Mouse (Mus musculus): Measurements from ENCODE around the gene Nkx2-5. TPM values are rescaled to one million over a fixed set of nuclear protein-coding genes. Genes with fewer than 3 reads are reported as not detected.
A peak's percentile ranks its signal among the peaks of the same experiment; 100 is the strongest.

Gene Nkx2-5
- total RNA-seq, 2 experiments from 2014 or later = not detected

DNA sequence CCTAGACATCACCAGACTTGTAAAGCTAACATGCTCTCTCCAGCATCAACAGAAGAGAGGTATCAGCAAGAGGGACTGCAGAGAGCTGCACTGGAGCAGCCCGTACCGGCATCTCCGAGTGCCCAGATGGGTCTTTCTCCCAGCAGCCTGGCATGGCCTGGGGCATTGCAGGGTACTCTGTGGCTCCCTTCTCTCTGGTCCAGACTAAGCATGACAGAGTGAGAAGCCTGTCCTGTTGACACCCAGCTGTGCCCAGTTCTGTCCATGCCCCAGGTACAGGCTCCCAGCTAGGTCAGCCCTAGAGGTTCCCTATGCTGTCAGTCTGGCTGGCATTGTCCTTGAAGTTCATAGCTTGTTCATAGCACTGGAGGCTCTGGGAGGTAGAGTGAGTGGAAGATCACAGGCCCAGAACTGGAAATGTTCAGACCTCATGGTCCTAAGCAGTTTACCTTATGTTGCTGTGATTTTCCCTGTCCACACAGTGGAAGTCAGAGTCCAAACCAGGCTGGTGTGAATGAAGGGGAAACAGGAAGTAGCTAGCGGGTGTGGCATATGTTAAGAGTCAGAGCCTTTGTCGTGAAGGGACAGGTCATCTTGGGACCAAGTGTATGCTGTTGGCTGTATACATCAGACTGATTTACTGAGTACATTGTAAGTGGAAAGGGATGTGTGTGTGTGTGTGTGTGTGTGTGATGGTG lies 51.6 kb downstream of the Nkx2-5 start:
- intact Hi-C loops (cut with DNase I) = no loop called here
- DNase-seq (ENCODE audit: low spot score in 2 of 2) = no peak

DNA sequence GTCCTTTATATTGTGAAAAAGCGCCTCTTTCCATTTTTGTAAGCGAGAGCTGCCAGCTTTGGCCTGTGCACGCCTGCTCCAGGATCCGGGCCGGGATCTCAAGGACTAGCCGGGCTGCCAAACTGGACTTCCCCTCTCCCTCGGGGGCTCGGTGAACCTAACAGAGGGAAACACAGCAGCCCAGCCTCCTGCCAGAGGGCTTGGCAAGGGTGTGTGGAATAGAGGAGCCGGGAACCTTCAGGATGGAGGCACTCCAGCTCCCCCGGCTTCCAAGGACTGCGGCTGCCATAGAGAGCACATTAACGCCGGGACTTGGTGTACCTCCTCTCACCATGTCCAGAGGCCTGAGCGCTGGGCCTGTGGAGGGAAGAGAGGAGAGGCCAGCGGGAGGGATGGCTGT lies 52.7 kb downstream of the Nkx2-5 start:
- intact Hi-C loops (cut with DNase I) = no loop called here
- no peak for DNase-seq (ENCODE audit: low spot score in 2 of 2)

DNA sequence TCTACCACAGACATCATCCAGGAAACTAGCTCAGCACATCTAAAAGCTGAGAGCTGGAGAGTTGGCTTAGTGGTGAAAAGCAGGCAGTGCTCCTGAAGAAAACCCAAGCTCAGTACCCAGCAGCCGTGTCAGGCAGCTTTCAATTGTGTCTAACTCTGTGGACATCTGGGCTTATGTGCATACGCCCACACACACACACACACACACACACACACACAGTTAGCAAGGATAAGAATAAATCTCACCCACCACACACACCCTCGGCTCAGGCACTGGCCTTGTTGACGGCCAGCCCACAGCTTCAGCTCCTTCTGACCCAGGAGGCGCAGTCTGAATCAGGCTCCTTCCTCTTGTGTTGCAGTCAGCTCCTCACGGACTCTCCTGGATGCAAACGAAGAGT lies 53.2 kb downstream of the Nkx2-5 start:
- DNase-seq (ENCODE audit: low spot score in 2 of 2) = peak; percentile 40 to 81
- intact Hi-C loops (cut with DNase I) = no loop called here

DNA sequence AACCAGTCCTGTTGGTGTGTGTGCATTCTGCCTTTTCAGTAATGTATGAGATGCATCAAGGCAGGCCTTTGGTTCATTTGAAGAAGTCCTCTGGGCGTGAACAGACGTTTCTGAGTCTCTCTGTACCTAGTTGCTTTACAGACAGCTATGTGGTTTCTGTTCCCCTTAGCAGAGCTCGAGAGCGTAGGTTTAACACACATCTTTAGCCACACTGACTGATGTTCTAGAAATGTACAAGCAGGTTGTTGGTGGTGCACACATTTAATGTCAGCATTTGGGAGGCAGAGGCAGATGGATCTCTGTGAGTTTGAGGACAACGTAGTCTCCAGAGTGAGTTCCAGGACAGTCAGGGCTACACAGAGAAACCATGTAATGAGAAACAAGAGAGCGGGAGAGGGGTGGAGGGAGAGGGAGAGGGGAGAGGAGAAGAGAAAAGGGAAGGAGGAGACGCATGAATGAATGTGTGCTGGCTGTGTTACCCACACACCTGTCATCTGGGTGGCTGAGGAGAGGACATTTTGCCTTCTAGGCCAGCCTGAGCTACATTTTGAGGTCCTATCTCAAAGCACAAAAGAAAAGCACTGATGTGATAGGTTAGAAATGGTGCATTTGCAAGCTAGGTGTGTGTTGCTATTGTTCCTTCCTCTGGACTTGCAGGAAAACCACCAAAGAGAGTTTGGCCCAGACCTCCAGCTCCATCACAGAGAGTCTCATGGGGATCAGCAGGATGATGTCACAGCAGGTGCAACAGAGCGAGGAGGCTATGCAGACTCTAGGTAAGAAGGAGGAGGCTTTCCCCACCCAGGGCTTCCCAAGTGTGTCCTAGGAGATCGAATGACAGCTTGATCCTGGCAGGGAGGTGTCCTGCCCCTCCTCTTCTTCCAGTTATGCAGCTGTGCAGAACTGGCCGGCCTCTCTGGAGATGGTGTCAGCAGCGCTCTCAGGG lies 54.3 kb downstream of the Nkx2-5 start:
- intact Hi-C loops (cut with DNase I) = no loop called here
- no peak for DNase-seq (ENCODE audit: low spot score in 2 of 2)

DNA sequence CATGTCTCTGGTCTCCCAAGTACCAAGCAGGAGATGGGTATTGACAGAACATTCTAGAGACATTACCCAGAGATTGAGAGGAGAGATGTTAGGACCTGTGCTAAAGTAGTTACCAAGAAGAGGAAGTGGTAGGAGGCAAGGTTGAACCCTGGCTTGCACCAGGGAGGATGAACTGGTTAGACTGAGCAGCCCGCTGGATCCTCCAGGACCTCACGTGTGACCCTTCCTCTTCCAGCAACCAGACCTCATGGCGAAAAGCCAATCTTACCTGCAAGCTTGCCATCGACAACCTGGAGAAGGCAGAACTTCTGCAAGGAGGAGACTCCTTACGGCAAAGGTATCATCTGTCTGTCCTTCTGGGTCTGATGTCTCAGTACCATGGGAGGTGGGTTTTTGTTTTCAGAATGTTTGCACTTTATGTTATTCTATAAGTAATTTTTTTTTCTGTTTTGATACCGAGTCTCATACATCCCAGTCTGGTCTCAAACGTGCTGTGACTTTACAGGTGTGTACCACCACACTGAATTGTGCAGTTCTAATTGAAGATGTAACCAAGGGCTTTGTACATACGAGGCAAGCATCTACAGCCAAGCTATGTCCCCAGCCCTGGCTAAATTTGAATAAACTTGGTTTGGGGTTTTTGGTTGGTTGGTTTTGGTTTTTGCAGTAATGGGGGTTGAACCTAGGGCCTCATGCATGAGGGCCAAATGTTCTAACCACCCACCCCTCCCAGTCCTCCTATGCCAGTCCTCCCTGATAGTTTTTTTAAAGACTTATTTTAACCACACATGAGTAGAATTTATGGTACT lies 55.1 kb downstream of the Nkx2-5 start:
- intact Hi-C loops (cut with DNase I) = no loop called here
- no peak for DNase-seq (ENCODE audit: low spot score in 2 of 2)

DNA sequence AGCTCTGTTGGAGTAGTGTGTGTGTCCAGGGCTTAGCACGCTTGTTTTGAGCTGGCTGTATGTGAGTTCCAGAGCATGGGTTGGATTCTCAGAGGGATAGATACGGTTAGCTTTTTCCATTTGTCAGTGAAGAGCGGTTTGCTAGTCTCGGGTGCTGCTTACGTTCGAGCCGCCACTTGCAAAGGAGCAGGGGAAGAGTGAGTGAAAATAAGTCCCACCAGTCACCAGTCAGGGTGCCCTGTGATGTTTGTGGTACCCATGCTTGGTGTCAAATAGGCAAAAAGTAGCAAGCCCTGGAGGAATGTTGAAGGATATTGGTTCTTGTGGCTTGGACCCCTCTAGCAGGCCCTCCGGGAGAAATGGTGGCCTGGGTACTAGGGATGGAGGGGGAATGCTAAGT lies 55.8 kb downstream of the Nkx2-5 start:
- DNase-seq (ENCODE audit: low spot score in 2 of 2) = no peak
- intact Hi-C loops (cut with DNase I) = no loop called here

Other genes with a start within 250 kb of the Nkx2-5 start
- gene Atp6v0e, start 181.8 kb downstream of the Nkx2-5 start, total RNA-seq (2021) = 10 to 100 TPM; 40.7 to 41.7 TPM
- 10 to 100 TPM; 88.2 to 96.2 TPM for gene Crebrf, start 129.4 kb downstream of the Nkx2-5 start, total RNA-seq (2021)
- 10 to 100 TPM; 32.7 to 34.1 TPM for gene Bnip1, start 63.9 kb downstream of the Nkx2-5 start, total RNA-seq (2021)
- gene Kifc5b, start 72.1 kb upstream of the Nkx2-5 start, total RNA-seq (2021) = 1 to 10 TPM; 3.1 to 3.9 TPM
- gene Phf1, start 88.0 kb upstream of the Nkx2-5 start, total RNA-seq (2021) = 10 to 100 TPM; 24.8 to 25.0 TPM
- 100 to 1,000 TPM; 111 to 123 TPM for gene Cuta, start 94.6 kb upstream of the Nkx2-5 start, total RNA-seq (2021)
- gene Syngap1, start 96.2 kb upstream of the Nkx2-5 start, total RNA-seq (2021) = 100 to 1,000 TPM; 492 TPM
- 10 to 100 TPM; 17.7 to 18.8 TPM for gene Zbtb9, start 128.2 kb upstream of the Nkx2-5 start, total RNA-seq (2021)
- 10 to 100 TPM; 17.0 to 17.8 TPM for gene Bak1, start 184.0 kb upstream of the Nkx2-5 start, total RNA-seq (2021)
- gene Itpr3, start 212.3 kb upstream of the Nkx2-5 start, total RNA-seq (2021) = 1 to 10 TPM; 1.9 to 2.0 TPM